Mouse (Mus musculus) ES-Bruce4 (cell line): ENCODE results near the gene Large1.

Experiments
- CTCF ChIP-seq: IDR thresholded peaks from one replicate; pipeline ENCODE4 v1.8.1; 2011; ENCODE audit warnings: low read depth, low read length
- EP300 ChIP-seq: IDR thresholded peaks from 2 replicates; pipeline ENCODE4 v1.6.1; 2011; ENCODE audit warnings: low read depth, low read length; ENCODE audit not compliant: insufficient read depth
- POLR2A ChIP-seq: IDR thresholded peaks from one replicate; pipeline ENCODE4 v1.8.1; 2011; ENCODE audit warnings: low read length; ENCODE audit not compliant: insufficient read depth

DNA sequence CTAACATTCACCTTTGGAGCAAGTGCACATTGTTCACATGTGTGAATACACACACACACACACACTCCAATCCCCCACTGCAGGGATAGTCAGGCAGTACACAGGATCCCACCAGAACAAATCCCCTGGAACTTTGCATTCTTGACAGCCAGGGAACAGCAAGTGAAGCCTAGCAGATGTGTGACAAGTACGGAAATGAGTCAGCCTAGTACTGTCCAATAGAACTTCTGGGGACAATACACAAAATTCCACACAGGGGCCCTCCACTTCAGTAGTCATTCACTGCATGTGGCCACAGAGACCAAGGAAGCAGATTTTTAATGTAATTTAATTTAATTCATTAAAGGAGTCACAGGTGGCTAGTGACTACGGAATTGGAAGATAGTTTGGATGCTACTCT lies 62.7 kb downstream of the Large1 start:
- no peak for TF ChIP-seq POLR2A
- no peak for TF ChIP-seq EP300
- TF ChIP-seq CTCF = no peak
